Mouse (Mus musculus) hindbrain, embryonic 14.5 days (tissue): ENCODE measurements around the gene Mrrf. TPM values are rescaled to one million over a fixed set of nuclear protein-coding genes. Genes with fewer than 3 reads are reported as not detected.
"Not testable (repeated sequence)": the region's sequence is repeated elsewhere in the genome, so short reads cannot be mapped to it uniquely, and the experiment has no call there.

ENCODE experiments used
- ATAC-seq: fragments of 200-750 bp; cut with Nextera tagmentation; 2 replicates; pipeline ENCODE4 v1.8.0; 2017; ENCODE audit warnings: moderate number of reproducible peaks, mild to moderate bottlenecking, moderate TSS enrichment, moderate library complexity; ENCODE audit not compliant: low FRiP score
- DNase-seq: peaks from one replicate; pipeline ENCODE4 v3.0.0-alpha.2; 2015; ENCODE audit warnings: low spot score
- H3K27ac ChIP-seq: fragments of 300-500 bp; sonication (generic); 2 replicates; pipeline ENCODE4 v1.5.1; 2014; ENCODE audit warnings: mild to moderate bottlenecking, moderate library complexity
- H3K27me3 ChIP-seq: fragments of 300-500 bp; sonication (generic); 2 replicates; pipeline ENCODE4 v1.6.1; 2014; ENCODE audit warnings: mild to moderate bottlenecking, low read length, mixed read lengths; ENCODE audit not compliant: control insufficient read depth, insufficient read depth
- H3K36me3 ChIP-seq: fragments of 300-500 bp; sonication (generic); replicated peaks from 2 replicates; pipeline ENCODE4 v1.6.1; 2014; ENCODE audit not compliant: control insufficient read depth, insufficient read depth
- H3K4me1 ChIP-seq: fragments of 300-500 bp; sonication (generic); replicated peaks from 2 replicates; pipeline ENCODE4 v1.6.1; 2014; ENCODE audit warnings: antibody characterized with exemption, low read length, mixed read lengths; ENCODE audit not compliant: control insufficient read depth, insufficient read depth
- H3K4me2 ChIP-seq: fragments of 300-500 bp; sonication (generic); replicated peaks from 2 replicates; pipeline ENCODE4 v1.6.1; 2014; ENCODE audit warnings: mild to moderate bottlenecking, moderate library complexity
- H3K4me3 ChIP-seq: fragments of 300-500 bp; sonication (generic); replicated peaks from 2 replicates; pipeline ENCODE4 v1.5.1; 2014; ENCODE audit warnings: mild to moderate bottlenecking, low read length
- H3K9ac ChIP-seq: fragments of 300-500 bp; sonication (generic); 2 replicates; pipeline ENCODE4 v1.6.1; 2014
- H3K9me3 ChIP-seq: fragments of 300-500 bp; sonication (generic); 2 replicates; pipeline ENCODE4 v1.6.1; 2016; ENCODE audit warnings: low read length; ENCODE audit not compliant: control insufficient read depth
- WGBS: fragments of 180-500 bp; shearing (Covaris S2); extraction: QIAGEN DNeasy Blood & Tissue Kit; methylation state at CpG from one replicate; pipeline ENCODE4 v1.1.7; 2014; 5-methylcytosine and 5-hydroxymethylcytosine counted together
- polyA plus RNA-seq: library from polyadenylated mRNA; unstranded; fragments of >200 nt; fragmentation: Nextera tagmentation; extraction: Ambion mirVana; gene quantifications from 2 replicates; pipeline ENCODE4 v1.2.1, GENCODE M21; 2014

Mrrf gene
- polyA plus RNA-seq, 1 experiment from 2014 or later = 30.8 TPM

DNA sequence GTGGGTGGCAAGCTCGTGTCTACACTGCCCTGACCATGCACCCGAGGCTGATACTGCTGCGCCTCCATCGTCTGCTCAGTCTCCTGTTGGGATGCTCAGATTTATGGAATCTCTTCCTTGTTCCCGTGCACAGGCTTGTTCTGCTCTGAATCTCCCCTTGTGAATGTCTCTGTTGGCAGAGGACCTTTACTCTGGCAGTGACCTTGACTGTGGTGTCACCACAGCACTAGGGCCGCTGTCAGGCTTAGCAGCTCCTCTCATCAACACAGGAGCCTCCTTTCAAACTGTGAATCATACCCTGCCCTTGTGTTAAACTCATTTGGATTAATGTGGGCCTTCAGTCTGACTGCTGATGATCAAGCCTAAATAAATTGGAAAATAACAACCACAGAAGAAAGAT, 53.0 kb downstream of the Mrrf start:
- H3K27ac ChIP-seq, H3K9me3 ChIP-seq, H3K4me2 ChIP-seq, DNase-seq, H3K36me3 ChIP-seq, H3K4me1 ChIP-seq, H3K27me3 ChIP-seq, H3K9ac ChIP-seq, H3K4me3 ChIP-seq, ATAC-seq: not testable (repeated sequence)
- WGBS = 84% methylated on average over 6 of the region's 6 CpGs

- no peaks in the 10 kb centered on the region for H3K9me3 ChIP-seq
- 56% methylated on average over 12 of the region's 12 CpGs for WGBS
- no peaks in the 10 kb centered on the region for H3K27me3 ChIP-seq
- no peak; the same call in 1 of the 2 replicates for ATAC-seq
- no peak overlapping the region for H3K27ac ChIP-seq
- peaks cover 7% of the 10 kb centered on the region; the same call in 1 of the 2 replicates for H3K36me3 ChIP-seq
- peaks cover 5% of the 10 kb centered on the region; the same call in 1 of the 2 replicates for H3K4me1 ChIP-seq
- DNase-seq = no peak
- no peak overlapping the region for H3K4me3 ChIP-seq
- no peak overlapping the region for H3K9ac ChIP-seq
- H3K4me2 ChIP-seq = no peak overlapping the region
These were observed 55.1 kb downstream of the Mrrf start for GRCm38 (mm10) chr2:36191098-36191941.

DNA sequence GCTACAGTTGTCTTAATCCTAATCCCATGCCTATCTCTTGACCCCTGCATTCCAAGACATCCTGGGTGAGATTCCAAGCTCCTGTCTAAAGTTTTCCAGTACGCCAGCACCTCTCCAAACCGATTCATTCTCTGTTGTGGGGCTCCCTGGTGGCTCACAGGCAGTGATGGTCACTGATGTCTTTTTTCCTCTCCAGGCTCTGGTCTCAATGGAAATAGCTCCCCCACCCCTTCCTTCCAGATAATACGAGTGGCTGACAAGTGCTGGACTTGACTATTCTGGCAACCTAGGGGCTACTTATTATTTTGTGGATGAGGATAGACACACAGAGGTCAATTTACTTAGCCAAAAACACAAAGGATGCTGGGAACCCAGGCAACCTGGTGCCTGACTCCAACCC, 60.8 kb downstream of the Mrrf start:
- no peak overlapping the region for H3K4me3 ChIP-seq
- WGBS = 45% methylated on average over 3 of the region's 3 CpGs

DNA sequence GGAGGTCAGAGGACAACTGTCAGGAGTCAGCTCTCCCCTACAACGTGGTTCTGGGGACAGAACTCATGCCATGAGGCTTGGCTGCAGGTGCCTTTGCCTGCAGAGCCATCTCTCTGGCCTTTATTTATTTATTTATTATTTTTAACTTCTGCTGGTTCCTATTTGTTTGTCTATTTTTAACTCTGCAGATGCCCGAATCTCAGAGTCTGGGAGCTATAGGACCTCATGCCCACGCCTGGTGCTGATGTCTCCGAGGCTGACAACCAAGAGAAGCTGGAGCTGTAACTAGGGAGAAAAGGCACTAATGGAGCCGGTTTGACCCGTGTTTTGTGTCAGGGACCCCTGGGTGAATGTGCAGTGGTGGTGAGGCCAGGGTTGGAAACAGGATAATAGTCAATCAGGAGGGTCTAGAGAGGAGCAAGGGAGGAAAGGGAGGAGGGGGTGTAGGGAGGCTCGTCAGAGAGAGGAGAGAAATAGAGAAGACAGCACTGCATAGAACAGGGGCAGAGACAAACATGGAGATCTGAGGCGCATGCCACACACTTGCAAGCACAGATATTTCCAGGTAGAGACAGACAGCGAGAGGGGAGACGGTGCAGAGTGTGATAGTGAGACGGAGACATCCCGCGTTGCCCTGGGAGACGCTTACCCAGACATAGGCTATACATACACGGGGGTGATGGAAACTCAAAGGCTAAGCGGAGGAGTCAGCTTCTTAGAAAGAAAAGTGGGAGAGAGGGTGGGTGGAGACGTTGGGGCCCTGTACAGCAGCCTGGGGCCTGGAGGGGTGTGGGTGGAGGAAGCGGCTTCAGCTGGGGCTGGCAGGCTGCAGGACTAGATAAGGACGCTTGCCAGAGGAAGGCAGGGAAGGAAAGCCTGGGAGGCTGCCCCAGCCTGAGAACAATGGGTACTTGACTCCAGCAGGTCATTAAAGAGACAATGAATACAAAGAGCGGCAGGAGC, 62.0 kb downstream of the Mrrf start:
- peak overlapping the region; percentile 10 for H3K4me2 ChIP-seq
- H3K36me3 ChIP-seq = no peaks in the 10 kb centered on the region
- H3K9ac ChIP-seq = peak overlapping the region; percentile 25; the same call in 1 of the 2 replicates
- H3K4me1 ChIP-seq = peaks cover 22% of the 10 kb centered on the region; the same call in 1 of the 2 replicates
- 12% methylated on average over 20 of the region's 20 CpGs for WGBS
- DNase-seq = peak; percentile 41
- no peaks in the 10 kb centered on the region for H3K9me3 ChIP-seq
- peak; percentile 59 for ATAC-seq
- H3K27ac ChIP-seq = 0 out of 2 replicates have a peak overlapping the region, but pooled peaks have one; percentile 2
- no peak overlapping the region for H3K4me3 ChIP-seq
- H3K27me3 ChIP-seq = peaks cover 21% of the 10 kb centered on the region; the same call in 1 of the 2 replicates

More for the DNA sequence above, 60.8 kb downstream of the Mrrf start:
- no peaks in the 10 kb centered on the region for H3K9me3 ChIP-seq
- ATAC-seq = no peak
- peaks cover 20% of the 10 kb centered on the region; the same call in 1 of the 2 replicates for H3K27me3 ChIP-seq
- no peak overlapping the region for H3K27ac ChIP-seq
- H3K36me3 ChIP-seq = no peaks in the 10 kb centered on the region
- DNase-seq = no peak
- H3K4me1 ChIP-seq = peaks cover 12% of the 10 kb centered on the region; the same call in 1 of the 2 replicates
- no peak overlapping the region for H3K4me2 ChIP-seq
- H3K9ac ChIP-seq = no peak overlapping the region

DNA sequence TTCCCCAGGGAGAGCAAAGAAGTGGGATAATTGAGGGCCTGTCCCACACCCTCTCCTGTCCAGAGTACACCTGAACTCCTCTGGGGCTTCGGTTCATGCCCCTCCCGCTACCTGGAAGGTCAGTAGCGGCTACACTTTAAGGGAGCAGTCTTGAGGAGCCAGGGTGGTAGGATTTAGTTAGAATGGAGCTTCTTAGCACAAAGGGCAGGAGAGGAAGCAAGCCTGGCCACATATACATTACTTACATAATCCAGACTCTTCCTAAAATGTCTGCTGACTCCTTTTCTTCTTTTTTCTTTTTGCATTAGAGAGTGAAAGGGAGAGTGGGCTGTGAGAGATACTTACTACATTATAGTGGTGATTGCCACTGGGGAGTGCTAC, 62.7 kb downstream of the Mrrf start:
- Histone ChIP-seq H3K27me3 (peaks cover 21% of the 10 kb centered on the region; the same call in 1 of the 2 replicates), H3K27ac (0 out of 2 replicates have a peak overlapping the region, but pooled peaks have one; percentile 2), H3K9ac (peak overlapping the region; percentile 25; the same call in 1 of the 2 replicates), H3K4me1 (peaks cover 22% of the 10 kb centered on the region; the same call in 1 of the 2 replicates), H3K9me3 (no peaks in the 10 kb centered on the region), H3K4me3 (no peak overlapping the region), H3K4me2 (peak overlapping the region; percentile 10), H3K36me3 (no peaks in the 10 kb centered on the region)
- ATAC-seq = no peak
- DNase-seq = no peak
- 3% methylated on average over 3 of the region's 3 CpGs for WGBS

DNA sequence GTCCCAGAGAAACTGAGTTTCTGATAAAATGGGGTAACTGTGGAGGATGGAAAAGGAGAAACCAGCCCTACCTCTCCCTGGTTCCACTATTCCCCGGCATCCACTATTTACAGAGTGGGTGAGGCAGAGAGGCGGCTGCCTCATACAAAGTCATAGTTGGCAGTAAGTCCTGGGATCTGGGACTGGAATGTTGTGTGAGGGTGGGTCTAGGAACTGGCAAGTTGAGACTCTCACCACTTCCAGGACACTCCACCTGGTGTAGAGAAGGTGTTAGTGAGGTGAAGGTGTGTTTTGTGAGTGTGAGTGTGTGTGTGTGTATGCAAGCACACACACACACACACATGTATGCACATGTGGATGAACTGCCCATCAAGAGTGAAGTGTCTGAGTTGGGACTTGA, 64.6 kb downstream of the Mrrf start:
- no peak overlapping the region for H3K4me2 ChIP-seq
- DNase-seq = no peak
- no peak overlapping the region for H3K27ac ChIP-seq
- peaks cover 22% of the 10 kb centered on the region; the same call in 1 of the 2 replicates for H3K4me1 ChIP-seq
- peaks cover 21% of the 10 kb centered on the region; the same call in 1 of the 2 replicates for H3K27me3 ChIP-seq
- H3K9ac ChIP-seq = no peak overlapping the region
- WGBS = 87% methylated on average over 2 of the region's 2 CpGs
- ATAC-seq = no peak
- H3K9me3 ChIP-seq = no peaks in the 10 kb centered on the region
- no peak overlapping the region for H3K4me3 ChIP-seq
- H3K36me3 ChIP-seq = no peaks in the 10 kb centered on the region

- DNase-seq (no peak), ATAC-seq (no peak)
- Histone ChIP-seq H3K36me3 (no peaks in the 10 kb centered on the region), H3K9ac (peak overlapping the region; percentile 59; the same call in 1 of the 2 replicates), H3K27ac (no peak overlapping the region), H3K4me2 (peak overlapping the region; percentile 71), H3K4me3 (peak overlapping the region; percentile 38; the same call in 1 of the 2 replicates), H3K9me3 (no peaks in the 10 kb centered on the region), H3K27me3 (peaks cover 21% of the 10 kb centered on the region; the same call in 1 of the 2 replicates), H3K4me1 (peaks cover 22% of the 10 kb centered on the region; the same call in 1 of the 2 replicates)
- WGBS = 27% methylated on average over 18 of the region's 18 CpGs
These were observed 65.8 kb downstream of the Mrrf start for GRCm38 (mm10) chr2:36201756-36202610.

DNA sequence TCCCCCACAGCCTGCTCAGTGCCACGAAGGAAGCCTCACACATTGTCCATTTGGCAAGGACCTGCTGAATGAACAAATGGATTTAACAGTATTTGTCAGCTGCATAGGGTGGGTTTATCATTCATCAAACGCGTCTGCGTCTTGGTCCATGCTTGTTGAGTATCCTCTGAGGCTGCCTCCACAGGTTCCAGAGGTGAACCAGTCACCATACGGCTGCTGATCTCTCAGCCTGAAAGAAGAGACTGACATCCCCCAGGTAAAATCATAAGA, 66.4 kb downstream of the Mrrf start:
- ATAC-seq = no peak
- H3K27ac ChIP-seq = peak overlapping the region; percentile 63; the same call in 1 of the 2 replicates
- no peak for DNase-seq

More for the DNA sequence above, 66.4 kb downstream of the Mrrf start:
- WGBS = 15% methylated on average over 5 of the region's 5 CpGs
- Histone ChIP-seq H3K9ac (peak overlapping the region; percentile 59), H3K4me2 (peak overlapping the region; percentile 71), H3K9me3 (no peaks in the 10 kb centered on the region), H3K36me3 (no peaks in the 10 kb centered on the region), H3K27me3 (peaks cover 21% of the 10 kb centered on the region; the same call in 1 of the 2 replicates), H3K4me3 (peak overlapping the region; percentile 38), H3K4me1 (peaks cover 22% of the 10 kb centered on the region; the same call in 1 of the 2 replicates)
